Mouse (Mus musculus) ovary, postnatal 14 days (tissue): Measurements from ENCODE around the gene 1700013H16Rik.
"Not testable (repeated sequence)": the region's sequence is repeated elsewhere in the genome, so short reads cannot be mapped to it uniquely, and the experiment has no call there.

ENCODE experiments used
- DNase-seq: peaks from one replicate; pipeline ENCODE4 v3.0.0; 2022; ENCODE audit warnings: low spot score

Gene 1700013H16Rik

DNA sequence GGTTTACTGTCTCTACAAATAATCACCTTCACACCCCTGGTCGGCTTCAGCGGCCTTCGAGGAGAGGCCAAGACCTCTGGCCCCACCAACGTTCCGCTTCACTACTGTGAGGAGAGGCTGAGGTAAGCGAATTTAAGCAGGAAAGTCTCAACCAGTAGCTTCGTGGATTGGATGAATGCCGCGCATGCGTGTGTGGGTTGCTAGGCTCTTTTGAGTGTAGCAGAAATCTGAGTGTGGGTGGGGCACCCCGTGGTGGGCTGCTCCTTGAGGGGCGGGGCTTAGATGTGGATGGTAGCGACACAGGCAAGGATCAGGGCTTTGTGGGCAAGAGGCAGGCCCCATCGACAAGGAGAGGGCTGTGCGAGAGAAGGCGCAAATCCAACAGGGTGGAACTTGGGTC, at the start of gene 1700013H16Rik:
TSS of gene 1700013H16Rik (minus strand) at position 96 of the 400 bp plus-strand sequence.
- no peak for DNase-seq

DNA sequence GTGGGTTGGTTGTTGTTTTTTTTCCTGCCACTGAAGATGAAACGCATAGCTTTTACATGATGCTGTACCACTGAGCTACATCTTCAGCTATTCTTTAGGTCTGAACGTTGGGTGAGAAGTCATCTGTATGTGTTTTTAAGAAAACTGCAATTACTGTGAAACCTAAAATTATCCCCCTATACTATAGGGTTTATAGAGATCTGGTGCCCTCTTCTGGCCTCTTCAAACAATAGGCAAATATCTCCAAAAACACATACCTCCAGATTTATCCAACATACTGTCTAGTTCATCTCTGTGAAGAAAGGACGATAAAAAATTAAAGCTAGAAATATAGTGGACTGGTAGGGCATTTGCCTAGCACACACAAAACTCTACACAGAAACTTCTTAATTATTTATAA, 41.4 kb upstream of the 1700013H16Rik start:
- no peak for DNase-seq

DNA sequence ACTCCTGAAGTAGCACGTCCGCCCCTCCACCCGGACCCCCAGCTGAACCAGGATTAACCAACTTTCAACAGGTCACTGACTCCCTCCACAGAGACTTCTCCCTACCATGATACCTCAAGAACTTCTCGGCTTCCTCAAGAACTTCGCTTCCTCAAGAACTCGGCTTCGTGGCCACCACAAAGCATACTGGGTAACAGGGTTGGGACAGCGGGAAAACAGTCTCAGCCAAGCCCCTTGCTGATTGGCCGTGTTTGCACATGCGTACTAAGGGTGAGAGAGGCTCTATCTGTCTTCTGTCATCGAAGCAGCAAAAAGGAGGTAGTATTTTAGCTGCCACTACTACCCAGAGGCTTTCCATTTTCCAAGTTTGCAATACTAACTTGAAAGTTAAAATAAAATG, 39.9 kb upstream of the 1700013H16Rik start, which contains the start of gene Xlr:
TSS of gene Xlr (minus strand) at position 188 of the 400 bp plus-strand sequence.
- not testable (repeated sequence) for DNase-seq

- DNase-seq = no peak
Observed at GRCm38 (mm10) chrX:53776276-53776675, 18.6 kb upstream of the 1700013H16Rik start, which contains the start of gene Zfp36l3. Zfp36l3 (minus strand) TSS chrX:53776394.

- no peak for DNase-seq
Observed at GRCm38 (mm10) chrX:53752851-53753250, 4.8 kb downstream of the 1700013H16Rik start.

DNA sequence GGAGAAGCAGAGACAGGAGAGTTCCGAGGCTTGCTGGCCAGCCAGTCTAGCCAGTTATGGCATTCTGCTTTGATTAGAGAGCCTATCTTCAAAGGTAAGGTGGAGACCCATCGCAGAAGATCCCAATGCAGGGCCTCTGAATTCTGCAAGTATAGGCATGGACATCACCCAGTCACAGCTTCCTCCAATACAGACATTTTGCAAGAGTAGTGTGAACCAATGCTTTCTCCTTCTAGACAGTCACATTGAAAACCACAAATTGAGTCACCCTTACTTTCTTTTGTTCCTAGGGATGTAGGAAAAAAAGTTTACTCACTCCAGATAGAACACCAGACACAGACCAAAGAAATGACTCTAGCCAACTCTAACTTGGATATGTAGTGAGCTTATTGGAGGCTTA, 28.7 kb downstream of the 1700013H16Rik start:
- no peak for DNase-seq

DNA sequence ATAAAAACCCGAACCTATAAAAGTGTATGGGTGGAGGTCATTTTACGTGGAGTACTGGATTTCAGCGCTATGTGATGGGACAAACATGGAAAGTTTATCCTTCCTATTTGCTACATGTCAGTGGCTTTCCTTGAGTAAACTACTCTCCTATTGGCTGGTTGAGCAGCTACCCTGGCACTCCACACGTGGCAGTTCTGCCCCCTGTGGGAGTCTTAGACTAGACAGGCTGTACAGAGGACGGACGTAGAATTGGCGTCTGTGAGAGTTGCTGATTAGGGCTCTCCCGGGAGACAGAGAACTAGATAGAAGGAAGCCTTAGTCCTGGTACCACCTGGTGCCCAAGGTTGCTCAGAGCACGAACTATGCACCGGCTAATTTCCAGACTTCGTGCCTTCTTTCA, 33.0 kb downstream of the 1700013H16Rik start, which contains the start of gene 4930502E18Rik:
TSS of gene 4930502E18Rik (plus strand) at position 231 of the 400 bp plus-strand sequence.
- no peak for DNase-seq

- no peak for DNase-seq
Observed at GRCm38 (mm10) chrX:53716323-53717182, 41.1 kb downstream of the 1700013H16Rik start.

DNA sequence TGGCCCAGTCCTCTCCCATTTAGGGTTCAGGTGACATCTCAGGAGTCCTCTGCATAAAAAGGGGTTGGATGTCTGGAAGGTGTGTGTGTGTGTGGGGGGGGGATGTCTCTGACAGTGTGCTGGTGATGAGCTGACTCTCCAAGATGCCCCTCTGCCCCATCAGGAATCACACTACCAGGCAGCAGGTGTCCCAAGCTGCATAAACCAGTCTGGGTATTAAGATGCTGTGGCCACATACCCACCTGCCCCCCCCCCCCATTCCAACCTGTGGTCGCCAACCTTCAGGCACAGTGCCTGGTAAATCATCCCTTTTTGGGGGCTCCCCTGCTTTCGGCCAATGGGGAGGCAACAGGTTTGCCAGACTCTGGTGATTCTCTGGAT, 41.7 kb downstream of the 1700013H16Rik start:
- DNase-seq = no peak

DNA sequence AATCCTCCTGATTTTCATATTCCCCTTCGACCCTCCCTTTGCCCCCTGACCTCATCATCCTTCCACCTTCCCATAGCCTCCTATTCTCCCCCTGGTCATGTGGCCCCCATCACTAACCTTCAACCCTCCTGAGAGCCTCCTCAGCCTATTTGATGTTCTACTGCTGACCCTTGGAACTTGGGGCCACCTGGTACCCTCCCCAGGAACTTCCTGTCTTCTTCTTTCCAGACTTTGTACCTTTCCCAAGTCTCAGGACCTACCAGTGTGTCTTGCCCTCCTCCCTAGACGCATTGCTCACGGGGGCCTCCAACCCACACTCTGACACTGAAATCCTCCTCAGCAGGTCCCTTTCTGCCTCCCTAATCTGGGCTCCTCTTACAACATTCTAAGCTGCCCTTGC, 55.0 kb downstream of the 1700013H16Rik start:
- no peak for DNase-seq

- no peak for DNase-seq
Observed at GRCm38 (mm10) chrX:53699225-53699624, 58.4 kb downstream of the 1700013H16Rik start.

DNA sequence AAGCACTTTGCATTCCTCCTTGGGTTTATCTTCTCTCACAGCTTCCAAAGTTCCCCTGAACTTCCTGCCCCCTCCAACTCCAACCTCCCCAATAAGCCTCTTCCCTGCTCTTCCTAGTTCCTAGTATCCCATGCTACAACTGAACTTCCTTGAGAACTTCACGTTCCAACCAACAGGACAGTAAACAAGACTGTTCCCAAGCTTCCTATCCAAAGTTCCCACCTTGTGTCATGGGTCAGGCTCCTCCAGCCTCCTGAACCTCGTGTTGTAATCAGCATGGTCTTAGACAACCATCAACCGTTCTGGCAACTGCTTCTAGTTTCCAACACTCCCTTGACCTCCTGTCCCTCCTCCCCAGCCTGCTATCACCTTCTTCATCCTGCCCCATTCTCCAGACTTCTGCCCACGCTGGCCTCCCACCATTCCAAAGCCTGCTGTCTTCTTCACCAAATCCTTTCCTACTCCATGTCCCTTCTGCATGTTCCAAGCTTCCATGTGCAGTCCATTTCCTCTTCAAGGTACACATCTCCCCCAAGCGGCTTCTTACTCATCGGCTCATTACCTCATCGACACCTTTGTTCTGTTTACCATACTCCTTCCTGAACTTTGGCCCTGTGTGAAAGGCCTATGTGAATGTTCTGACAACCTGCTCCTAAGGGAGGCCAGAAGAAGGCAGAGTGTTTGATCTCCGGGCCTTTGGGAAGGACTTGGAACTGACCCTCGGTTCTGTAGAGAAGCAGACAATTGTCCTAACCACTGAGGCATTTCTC, 63.4 kb downstream of the 1700013H16Rik start:
- DNase-seq = no peak

DNA sequence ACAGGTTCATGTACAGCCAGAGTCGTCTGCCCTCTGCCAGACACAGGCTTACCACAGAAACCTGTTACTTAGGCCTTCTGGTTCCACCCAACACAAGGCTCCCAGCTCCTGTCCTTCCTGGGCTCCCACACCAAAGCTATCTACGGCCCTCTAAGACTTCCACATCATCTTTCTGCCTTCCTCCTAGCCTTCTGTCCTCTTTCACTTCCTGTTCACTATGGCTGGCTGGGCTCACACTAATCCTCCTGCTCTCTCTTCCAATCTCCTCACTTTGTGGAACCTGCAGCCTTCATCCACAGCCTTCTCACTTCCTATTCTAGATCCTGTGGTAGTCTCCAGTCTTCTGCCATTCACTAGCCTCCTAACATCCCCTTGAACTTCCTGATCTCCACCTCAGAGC, 64.5 kb downstream of the 1700013H16Rik start:
- DNase-seq = no peak
